Mouse (Mus musculus) stomach, postnatal 0 days (tissue): ENCODE measurements around the gene Tesc.

ENCODE experiments used
- CTCF ChIP-seq: IDR thresholded peaks from 2 replicates; pipeline ENCODE4 v1.5.1; 2016; ENCODE audit warnings: antibody characterized with exemption, low read depth, mild to moderate bottlenecking, moderate library complexity
- EP300 ChIP-seq: optimal IDR thresholded peaks from 2 replicates; pipeline ENCODE3; 2016; ENCODE audit warnings: antibody characterized with exemption

DNA sequence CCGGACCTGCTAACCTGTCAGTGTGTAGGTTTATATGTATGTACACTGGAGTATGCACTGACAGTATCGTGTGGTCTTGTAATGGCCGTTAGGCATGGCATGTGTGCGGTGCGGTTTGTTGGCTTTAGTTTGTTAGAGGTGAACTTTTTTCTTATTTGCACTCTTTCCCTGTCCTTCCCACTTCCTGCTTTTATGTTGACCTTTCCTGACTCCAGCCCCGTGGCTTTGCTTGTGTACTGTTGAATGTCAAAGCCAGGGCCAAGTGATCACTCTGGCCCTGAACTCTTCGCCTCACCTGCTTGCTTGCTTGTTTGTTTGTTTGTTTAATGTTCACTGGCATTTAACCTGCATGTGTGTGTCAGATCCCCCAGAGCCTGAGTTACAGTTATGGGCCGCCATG lies 46.6 kb upstream of the Tesc start:
- TF ChIP-seq CTCF: no peak
- TF ChIP-seq EP300: no peak
